Mouse (Mus musculus) kidney, adult 2 months (tissue): ENCODE data around the gene Ttl.

Experiments
- CTCF ChIP-seq: fragments of 200-500 bp; conservative IDR thresholded peaks from 2 replicates; pipeline ENCODE4 v1.5.1; 2011; ENCODE audit warnings: low read depth, mild to moderate bottlenecking, control low read depth, low read length, moderate library complexity, mixed read lengths; ENCODE audit not compliant: insufficient read depth, insufficient read length
- POLR2A ChIP-seq: fragments of 200-500 bp; IDR thresholded peaks from one replicate; pipeline ENCODE4 v1.6.1; 2011; ENCODE audit warnings: low read depth, low read length, control low read depth

DNA sequence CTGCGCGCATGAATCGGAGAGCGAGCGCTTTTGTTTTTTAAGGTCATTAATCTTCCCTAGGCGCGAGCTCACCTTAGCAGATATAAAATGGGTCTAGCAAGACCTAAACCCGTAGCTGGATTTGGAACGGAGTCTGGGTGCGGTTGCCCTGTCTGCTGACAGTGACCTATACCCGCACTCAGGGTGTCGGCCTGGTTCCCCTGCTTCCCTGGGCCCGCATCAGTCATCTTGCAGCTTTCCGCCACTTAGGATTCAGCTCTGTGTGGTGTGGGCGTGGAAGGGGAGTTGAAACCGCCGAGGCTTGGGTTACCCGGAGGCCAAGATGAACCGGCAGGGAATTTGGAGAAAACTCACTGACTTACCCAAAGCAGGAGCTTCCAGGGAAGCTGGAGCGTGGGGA is 584 bp downstream of the Ttl start:
- TF ChIP-seq CTCF: no peak
- TF ChIP-seq POLR2A: no peak
